Mouse (Mus musculus) neural tube, embryonic 14.5 days (tissue): ENCODE data around the gene Atf2. TPM values are rescaled to one million over a fixed set of nuclear protein-coding genes. Genes with fewer than 3 reads are reported as not detected.
"Not testable (repeated sequence)": the region's sequence is repeated elsewhere in the genome, so short reads cannot be mapped to it uniquely, and the experiment has no call there.

Experiments used
- ATAC-seq: fragments of 200-750 bp; cut with Nextera tagmentation; 2 replicates; pipeline ENCODE4 v1.8.0; 2017; ENCODE audit warnings: low read depth, mild to moderate bottlenecking, moderate TSS enrichment, moderate library complexity
- H3K27ac ChIP-seq: fragments of 300-500 bp; sonication (generic); 2 replicates; pipeline ENCODE4 v1.5.1; 2014; ENCODE audit warnings: low read depth, mild to moderate bottlenecking, control low read depth, low read length, moderate library complexity, mixed read lengths
- H3K27me3 ChIP-seq: fragments of 300-500 bp; sonication (generic); 2 replicates; pipeline ENCODE4 v1.6.1; 2014; ENCODE audit warnings: low read length; ENCODE audit not compliant: control insufficient read depth, insufficient read depth
- H3K36me3 ChIP-seq: fragments of 300-500 bp; sonication (generic); 2 replicates; pipeline ENCODE4 v1.6.1; 2014; ENCODE audit warnings: low read length, mixed read lengths; ENCODE audit not compliant: control insufficient read depth, insufficient read depth
- H3K4me1 ChIP-seq: fragments of 300-500 bp; sonication (generic); 2 replicates; pipeline ENCODE4 v1.6.1; 2014; ENCODE audit warnings: low read length; ENCODE audit not compliant: control insufficient read depth, insufficient read depth
- H3K4me2 ChIP-seq: fragments of 300-500 bp; sonication (generic); 2 replicates; pipeline ENCODE4 v1.6.1; 2014; ENCODE audit warnings: mild to moderate bottlenecking, low read depth, low read length, control low read depth
- H3K4me3 ChIP-seq: fragments of 300-500 bp; sonication (generic); 2 replicates; pipeline ENCODE4 v1.5.1; 2014; ENCODE audit warnings: low read depth, low read length, control low read depth, mixed read lengths
- H3K9ac ChIP-seq: fragments of 300-500 bp; sonication (generic); replicated peaks from 2 replicates; pipeline ENCODE4 v1.6.1; 2014; ENCODE audit warnings: low read depth, mild to moderate bottlenecking, control low read depth, low read length, mixed read lengths
- H3K9me3 ChIP-seq: fragments of 300-500 bp; sonication (generic); 2 replicates; pipeline ENCODE4 v1.6.1; 2016; ENCODE audit warnings: low read length; ENCODE audit not compliant: control insufficient read depth
- WGBS: fragments of 180-500 bp; shearing (Covaris S2); extraction: QIAGEN DNeasy Blood & Tissue Kit; methylation state at CpG from one replicate; pipeline ENCODE4 v1.1.7; 2014; 5-methylcytosine and 5-hydroxymethylcytosine counted together
- polyA plus RNA-seq: library from polyadenylated mRNA; unstranded; fragments of >200 nt; fragmentation: Nextera tagmentation; extraction: Ambion mirVana; gene quantifications from 2 replicates; pipeline ENCODE4 v1.2.1, GENCODE M21; 2014

The Atf2 gene
- polyA plus RNA-seq, 1 experiment from 2014 or later = 117 TPM

- Histone ChIP-seq H3K4me3 (no peak overlapping the region), H3K4me1 (no peaks in the 10 kb centered on the region), H3K9me3 (no peaks in the 10 kb centered on the region), H3K27ac (no peak overlapping the region), H3K9ac (no peak overlapping the region), H3K4me2 (no peak overlapping the region), H3K27me3 (no peaks in the 10 kb centered on the region), H3K36me3 (0 out of 2 replicates have a peak, but pooled peaks cover 2% of the 10 kb centered on the region)
- no peak for ATAC-seq
- 87% methylated on average over 1 of the region's 1 CpGs for WGBS
These were observed 36.2 kb downstream of the Atf2 start for GRCm38 (mm10) chr2:73856246-73856645.

GRCm38 (mm10) chr2:73834406-73835015 is 57.9 kb downstream of the Atf2 start:
- no peak for ATAC-seq
- Histone ChIP-seq H3K4me1 (no peaks in the 10 kb centered on the region), H3K27ac (no peak overlapping the region), H3K4me3 (no peak overlapping the region), H3K9me3 (no peaks in the 10 kb centered on the region), H3K27me3 (no peaks in the 10 kb centered on the region), H3K9ac (no peak overlapping the region), H3K36me3 (no peaks in the 10 kb centered on the region; the same call in 1 of the 2 replicates), H3K4me2 (no peak overlapping the region)
- WGBS = 44% methylated on average over 2 of the region's 2 CpGs

- Histone ChIP-seq H3K36me3 (peaks cover 3% of the 10 kb centered on the region), H3K27ac (no peak overlapping the region), H3K9me3 (no peaks in the 10 kb centered on the region), H3K9ac (no peak overlapping the region), H3K4me1 (no peaks in the 10 kb centered on the region), H3K4me3 (no peak overlapping the region), H3K27me3 (no peaks in the 10 kb centered on the region), H3K4me2 (no peak overlapping the region)
- WGBS = 43% methylated on average over 1 of the region's 1 CpGs
- ATAC-seq = peak; percentile 71
These were observed 59.2 kb downstream of the Atf2 start for GRCm38 (mm10) chr2:73833284-73833683.

- Histone ChIP-seq H3K27me3 (no peaks in the 10 kb centered on the region), H3K4me2 (no peak overlapping the region), H3K27ac (no peak overlapping the region), H3K4me1 (no peaks in the 10 kb centered on the region), H3K36me3 (no peaks in the 10 kb centered on the region; the same call in 1 of the 2 replicates), H3K4me3 (no peak overlapping the region), H3K9me3 (no peaks in the 10 kb centered on the region), H3K9ac (no peak overlapping the region)
- WGBS = 81% methylated on average over 4 of the region's 4 CpGs
- no peak for ATAC-seq
These were observed 73.7 kb downstream of the Atf2 start for GRCm38 (mm10) chr2:73818742-73819141.

- Histone ChIP-seq H3K27ac (no peak overlapping the region), H3K4me1 (no peaks in the 10 kb centered on the region), H3K27me3 (no peaks in the 10 kb centered on the region), H3K36me3 (no peaks in the 10 kb centered on the region), H3K9me3 (no peaks in the 10 kb centered on the region), H3K9ac (no peak overlapping the region), H3K4me3 (no peak overlapping the region), H3K4me2 (no peak overlapping the region)
- ATAC-seq = no peak
- 84% methylated on average over 8 of the region's 8 CpGs for WGBS
These were observed 84.8 kb downstream of the Atf2 start for GRCm38 (mm10) chr2:73807609-73808008.

GRCm38 (mm10) chr2:73800127-73800526 is 92.3 kb downstream of the Atf2 start:
- not testable (repeated sequence) for H3K4me1 ChIP-seq, H3K4me3 ChIP-seq, H3K9me3 ChIP-seq, ATAC-seq, H3K27me3 ChIP-seq, H3K27ac ChIP-seq, H3K36me3 ChIP-seq, H3K4me2 ChIP-seq, H3K9ac ChIP-seq
- WGBS = 90% methylated on average over 9 of the region's 9 CpGs

GRCm38 (mm10) chr2:73798786-73799185 is 93.7 kb downstream of the Atf2 start:
- Histone ChIP-seq H3K27me3 (no peaks in the 10 kb centered on the region), H3K9ac (no peak overlapping the region), H3K36me3 (no peaks in the 10 kb centered on the region), H3K4me2 (no peak overlapping the region), H3K9me3 (no peaks in the 10 kb centered on the region), H3K4me3 (no peak overlapping the region), H3K4me1 (no peaks in the 10 kb centered on the region), H3K27ac (no peak overlapping the region)
- WGBS = 78% methylated on average over 5 of the region's 5 CpGs
- ATAC-seq = no peak

GRCm38 (mm10) chr2:73798136-73798535 is 94.3 kb downstream of the Atf2 start:
- Histone ChIP-seq H3K4me2 (no peak overlapping the region), H3K27me3 (no peaks in the 10 kb centered on the region), H3K4me1 (no peaks in the 10 kb centered on the region), H3K9ac (no peak overlapping the region), H3K36me3 (no peaks in the 10 kb centered on the region), H3K4me3 (no peak overlapping the region), H3K9me3 (no peaks in the 10 kb centered on the region), H3K27ac (no peak overlapping the region)
- ATAC-seq = no peak
- WGBS = 54% methylated on average over 4 of the region's 4 CpGs

GRCm38 (mm10) chr2:73791846-73792630 is 100.4 kb downstream of the Atf2 start:
- ATAC-seq = peak; percentile 61; the same call in 1 of the 2 replicates
- Histone ChIP-seq H3K9me3 (no peaks in the 10 kb centered on the region), H3K4me3 (no peak overlapping the region), H3K27me3 (no peaks in the 10 kb centered on the region), H3K36me3 (no peaks in the 10 kb centered on the region), H3K4me2 (no peak overlapping the region), H3K4me1 (no peaks in the 10 kb centered on the region), H3K27ac (no peak overlapping the region), H3K9ac (no peak overlapping the region)
- WGBS = 60% methylated on average over 19 of the region's 19 CpGs
